Mouse (Mus musculus): ENCODE results near the gene Xpo6. TPM values are rescaled to one million over a fixed set of nuclear protein-coding genes. Genes with fewer than 3 reads are reported as not detected.

Xpo6 gene
- total RNA-seq, 1 experiment: 92.7 TPM

DNA sequence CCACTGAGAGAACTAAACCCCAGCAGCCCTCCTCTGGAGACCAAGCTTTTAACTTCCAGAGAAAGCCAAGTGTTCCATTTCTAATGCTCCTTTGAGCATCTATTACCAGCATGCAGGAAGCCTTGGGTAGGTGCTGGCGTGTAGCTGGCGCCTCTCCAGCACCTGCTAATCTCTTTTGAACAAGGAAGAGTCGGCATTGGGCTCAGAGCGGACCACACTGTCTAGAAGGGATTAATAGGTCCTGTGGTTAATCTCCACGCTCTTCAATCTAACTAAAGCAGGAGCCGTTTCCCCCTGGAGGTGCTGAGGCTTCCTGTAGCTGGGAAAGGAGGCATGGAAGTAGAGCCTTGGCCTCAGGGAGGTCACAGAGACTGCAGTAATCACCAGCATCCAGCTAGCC lies 145.7 kb downstream of the Xpo6 start:
- Histone ChIP-seq H3K27ac (ENCODE audit: insufficient read depth, low read depth, low read length, poor library complexity, severe bottlenecking) (no peak overlapping the region), H3K9me3 (ENCODE audit: control insufficient read depth, insufficient read depth, low read depth, low read length) (no peaks in the 10 kb centered on the region), H3K36me3 (ENCODE audit: control insufficient read depth, insufficient read depth, low read length, poor library complexity, severe bottlenecking) (no peaks in the 10 kb centered on the region), H3K4me1 (ENCODE audit: control insufficient read depth in 2 of 2, insufficient read depth in 2 of 2, low read length in 2 of 2, poor library complexity in 1 of 2) (no peaks in the 10 kb centered on the region), H3K9ac (ENCODE audit: insufficient read depth, low read depth, low read length, poor library complexity, severe bottlenecking) (no peak overlapping the region), H3K4me3 (ENCODE audit: insufficient read depth in 1 of 2, low read depth in 1 of 2, low read length in 2 of 2, poor library complexity in 1 of 2, severe bottlenecking in 1 of 2) (no peak overlapping the region)
- no peak for DNase-seq (ENCODE audit: low read depth, low spot score)
- TF ChIP-seq CHD2 (IDR thresholded peaks at IDR 0.05; ENCODE audit: low read depth, low read length): no peak
- TF ChIP-seq MAFK (IDR thresholded peaks at IDR 0.05; ENCODE audit: insufficient read depth, low read depth, low read length): no peak
- TF ChIP-seq ZC3H11A (IDR thresholded peaks at IDR 0.05; ENCODE audit: borderline replicate concordance, low read depth, low read length): no peak
- TF ChIP-seq ZNF384 (IDR thresholded peaks at IDR 0.05; ENCODE audit: low read depth, low read length): no peak
- TF ChIP-seq HCFC1 (IDR thresholded peaks at IDR 0.05; ENCODE audit: borderline replicate concordance, insufficient read depth, low read length): no peak
- in situ Hi-C loops (cut with MboI; ENCODE audit: low sequenced_read_pairs in 2 of 2, unreplicated experiment in 2 of 2): no loop called here

GRCm38 (mm10) chr7:126053618-126054017 lies 146.7 kb downstream of the Xpo6 start:
- no peak for TF ChIP-seq CHD2 (IDR thresholded peaks at IDR 0.05; ENCODE audit: low read depth, low read length)
- no peak for TF ChIP-seq MAFK (IDR thresholded peaks at IDR 0.05; ENCODE audit: insufficient read depth, low read depth, low read length)
- TF ChIP-seq ZNF384 (IDR thresholded peaks at IDR 0.05; ENCODE audit: low read depth, low read length): no peak
- no peak for TF ChIP-seq ZC3H11A (IDR thresholded peaks at IDR 0.05; ENCODE audit: borderline replicate concordance, low read depth, low read length)
- no peak for DNase-seq (ENCODE audit: low read depth, low spot score)
- Histone ChIP-seq H3K27ac (ENCODE audit: insufficient read depth, low read depth, low read length, poor library complexity, severe bottlenecking) (no peak overlapping the region), H3K9me3 (ENCODE audit: control insufficient read depth, insufficient read depth, low read depth, low read length) (no peaks in the 10 kb centered on the region), H3K4me1 (ENCODE audit: control insufficient read depth in 2 of 2, insufficient read depth in 2 of 2, low read length in 2 of 2, poor library complexity in 1 of 2) (no peaks in the 10 kb centered on the region), H3K9ac (ENCODE audit: insufficient read depth, low read depth, low read length, poor library complexity, severe bottlenecking) (no peak overlapping the region), H3K4me3 (ENCODE audit: insufficient read depth in 1 of 2, low read depth in 1 of 2, low read length in 2 of 2, poor library complexity in 1 of 2, severe bottlenecking in 1 of 2) (no peak overlapping the region), H3K36me3 (ENCODE audit: control insufficient read depth, insufficient read depth, low read length, poor library complexity, severe bottlenecking) (no peaks in the 10 kb centered on the region)
- in situ Hi-C loops (cut with MboI; ENCODE audit: low sequenced_read_pairs in 2 of 2, unreplicated experiment in 2 of 2): no loop called here

DNA sequence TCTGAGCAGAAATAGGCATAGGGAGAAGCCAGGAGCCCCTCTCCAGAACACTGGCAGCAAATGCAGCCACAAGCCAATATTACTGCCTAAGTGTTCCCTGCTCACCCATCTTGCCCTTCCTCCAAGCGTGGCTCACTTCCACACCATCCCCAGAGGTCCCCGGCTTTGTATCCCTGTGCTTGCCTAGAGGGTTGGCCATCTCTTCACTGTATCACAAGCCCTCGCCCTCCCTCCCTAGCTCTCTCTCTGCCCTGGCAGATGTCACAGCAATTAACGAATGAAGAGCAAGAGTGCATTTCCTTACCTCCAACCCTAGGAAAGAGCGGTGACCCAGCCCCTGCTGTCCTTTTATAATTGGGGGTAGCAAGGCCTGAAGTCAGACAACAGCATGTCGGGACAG lies 148.4 kb downstream of the Xpo6 start:
- TF ChIP-seq MAFK (IDR thresholded peaks at IDR 0.05; ENCODE audit: insufficient read depth, low read depth, low read length) (no peak), ZC3H11A (IDR thresholded peaks at IDR 0.05; ENCODE audit: borderline replicate concordance, low read depth, low read length) (no peak), HCFC1 (IDR thresholded peaks at IDR 0.05; ENCODE audit: borderline replicate concordance, insufficient read depth, low read length) (no peak), CHD2 (IDR thresholded peaks at IDR 0.05; ENCODE audit: low read depth, low read length) (no peak), ZNF384 (IDR thresholded peaks at IDR 0.05; ENCODE audit: low read depth, low read length) (no peak)
- no peaks in the 10 kb centered on the region for H3K4me1 ChIP-seq (ENCODE audit: control insufficient read depth in 2 of 2, insufficient read depth in 2 of 2, low read length in 2 of 2, poor library complexity in 1 of 2)
- no peak overlapping the region for H3K4me3 ChIP-seq (ENCODE audit: insufficient read depth in 1 of 2, low read depth in 1 of 2, low read length in 2 of 2, poor library complexity in 1 of 2, severe bottlenecking in 1 of 2)
- no peak for DNase-seq (ENCODE audit: low read depth, low spot score)
- no peaks in the 10 kb centered on the region for H3K9me3 ChIP-seq (ENCODE audit: control insufficient read depth, insufficient read depth, low read depth, low read length)
- H3K27ac ChIP-seq (ENCODE audit: insufficient read depth, low read depth, low read length, poor library complexity, severe bottlenecking): no peak overlapping the region
- in situ Hi-C loops (cut with MboI; ENCODE audit: low sequenced_read_pairs in 2 of 2, unreplicated experiment in 2 of 2): no loop called here
- no peaks in the 10 kb centered on the region for H3K36me3 ChIP-seq (ENCODE audit: control insufficient read depth, insufficient read depth, low read length, poor library complexity, severe bottlenecking)
- no peak overlapping the region for H3K9ac ChIP-seq (ENCODE audit: insufficient read depth, low read depth, low read length, poor library complexity, severe bottlenecking)

Other genes starting within 250 kb of the Xpo6 start
- gene Gsg1l, start 118.1 kb downstream of the Xpo6 start, total RNA-seq (2012; rRNA removed): not detected in 2 replicates
- gene Sbk1, start 72.1 kb upstream of the Xpo6 start, total RNA-seq (2012; rRNA removed): 18.6 and 34.6 TPM in 2 replicates
- 8.0 and 14.8 TPM in 2 replicates for gene Lat, start 169.1 kb upstream of the Xpo6 start, total RNA-seq (2012; rRNA removed)
- gene Spns1, start 176.9 kb upstream of the Xpo6 start, total RNA-seq (2012; rRNA removed): 238 and 481 TPM in 2 replicates
- gene Nfatc2ip, start 196.2 kb upstream of the Xpo6 start, total RNA-seq (2012; rRNA removed): 31.7 and 45.6 TPM in 2 replicates
- gene Cd19, start 214.4 kb upstream of the Xpo6 start, total RNA-seq (2012; rRNA removed): 0.16 and 0.49 TPM in 2 replicates
- 22.1 and 27.8 TPM in 2 replicates for gene Rabep2, start 228.3 kb upstream of the Xpo6 start, total RNA-seq (2012; rRNA removed)